Comparison of ENCODE assay signal across 8 mouse cellular contexts in the genomic region with DNA sequence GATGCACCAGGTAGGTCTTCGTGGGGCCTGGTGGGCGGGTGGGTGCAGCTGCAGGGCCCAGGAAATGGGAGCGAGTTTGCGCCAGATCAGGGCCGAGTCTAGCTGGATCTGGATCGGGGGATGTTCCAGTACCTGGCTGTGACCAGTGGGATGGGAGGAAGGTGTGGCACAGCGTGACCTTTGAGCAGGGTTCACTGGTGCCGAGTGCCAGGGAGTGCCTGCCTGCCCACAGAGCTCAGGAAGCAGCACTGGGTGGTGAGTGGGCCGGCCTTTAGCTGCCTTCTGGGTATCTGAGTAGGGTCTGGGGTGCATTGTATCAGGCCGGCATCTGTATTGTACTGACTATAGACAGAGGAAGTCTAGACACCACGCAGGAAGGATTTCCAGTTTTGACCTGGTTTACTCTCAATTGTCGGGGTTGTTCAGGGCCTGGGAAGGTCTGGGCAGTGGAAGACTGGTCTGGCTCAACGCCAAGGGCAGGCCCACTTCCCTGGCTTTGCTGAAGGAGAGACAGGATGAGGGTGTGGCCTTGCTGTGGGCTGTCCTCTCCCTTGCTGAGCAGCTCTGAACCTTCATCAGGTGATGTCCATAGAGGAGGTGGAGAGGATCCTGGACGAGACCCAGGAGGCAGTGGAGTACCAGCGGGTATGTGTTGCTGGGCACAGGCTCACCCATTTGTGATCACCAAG. TPM values are rescaled to one million over a fixed set of nuclear protein-coding genes. Genes with fewer than 3 reads are reported as not detected.
DNase-seq lines count a peak whose midpoint lies in the region; ATAC-seq lines count a peak whose summit lies in the region.

No protein-coding gene starts in this region.

- H3K4me1 ChIP-seq in forebrain, embryonic 10.5 days, result peaks cover 40% of the 10 kb centered on the region
- peaks cover 13% of the 10 kb centered on the region for H3K4me1 ChIP-seq in forebrain, embryonic 14.5 days (ENCODE audit: control insufficient read depth, insufficient read depth, low read length)
- peaks cover 38% of the 10 kb centered on the region for H3K4me1 ChIP-seq in liver, embryonic 15.5 days (replicated peaks)

- DNase-seq in forebrain, embryonic 10.5 days (ENCODE audit: extremely low spot score, low spot score), result no peak
- no peak for DNase-seq in forebrain, embryonic 14.5 days (ENCODE audit: low spot score)
- peak; percentile 63 to 76 for DNase-seq in adrenal gland, postnatal 36 days
- peak; percentile 77 for DNase-seq in heart, postnatal 4 days
- no peak for DNase-seq in layer of hippocampus, adult 9-11 months
- DNase-seq in right cerebral cortex, postnatal 4 days, result no peak

- no peak for ATAC-seq in forebrain, embryonic 14.5 days
- ATAC-seq in liver, embryonic 15.5 days (ENCODE audit: insufficient read depth), result no peak
- no peak for ATAC-seq in monocyte, adult 5-6 weeks (replicated peaks; ENCODE audit: insufficient number of reproducible peaks, low FRiP score, low TSS enrichment, poor library complexity, severe bottlenecking)

- no peak overlapping the region for H3K4me2 ChIP-seq in forebrain, embryonic 14.5 days (ENCODE audit: low read length)
- H3K4me2 ChIP-seq in liver, embryonic 15.5 days, result no peak overlapping the region

- WGBS in forebrain, embryonic 10.5 days, result 93% methylated on average over 15 of the region's 15 CpGs
- 94% methylated on average over 15 of the region's 15 CpGs for WGBS in forebrain, embryonic 14.5 days
- WGBS in liver, embryonic 15.5 days (ENCODE audit: insufficient replicate concordance), result 69% methylated on average over 15 of the region's 15 CpGs

- H3K27ac ChIP-seq in forebrain, embryonic 10.5 days, result 0 out of 2 replicates have a peak overlapping the region, but pooled peaks have one; percentile 8
- H3K27ac ChIP-seq in forebrain, embryonic 14.5 days (ENCODE audit: low read depth, low read length), result no peak overlapping the region
- 0 out of 2 replicates have a peak overlapping the region, but pooled peaks have one; percentile 2 for H3K27ac ChIP-seq in liver, embryonic 15.5 days (replicated peaks)

- H3K4me3 ChIP-seq in forebrain, embryonic 10.5 days, result no peak overlapping the region
- H3K4me3 ChIP-seq in forebrain, embryonic 14.5 days (ENCODE audit: low read depth, low read length), result no peak overlapping the region
- no peak overlapping the region for H3K4me3 ChIP-seq in liver, embryonic 15.5 days (replicated peaks)

- H3K36me3 ChIP-seq in forebrain, embryonic 10.5 days (replicated peaks), result peaks cover 52% of the 10 kb centered on the region
- H3K36me3 ChIP-seq in forebrain, embryonic 14.5 days (ENCODE audit: control insufficient read depth, insufficient read depth, low read length), result peaks cover 47% of the 10 kb centered on the region
- peaks cover 35% of the 10 kb centered on the region for H3K36me3 ChIP-seq in liver, embryonic 15.5 days (replicated peaks)

- H3K9ac ChIP-seq in forebrain, embryonic 14.5 days (ENCODE audit: low read length), result no peak overlapping the region
- no peak overlapping the region for H3K9ac ChIP-seq in liver, embryonic 15.5 days

- no peaks in the 10 kb centered on the region for H3K9me3 ChIP-seq in forebrain, embryonic 10.5 days
- H3K9me3 ChIP-seq in forebrain, embryonic 14.5 days (replicated peaks; ENCODE audit: control insufficient read depth, low read length), result no peaks in the 10 kb centered on the region
- no peaks in the 10 kb centered on the region for H3K9me3 ChIP-seq in liver, embryonic 15.5 days (replicated peaks)

- H3K27me3 ChIP-seq in forebrain, embryonic 10.5 days (ENCODE audit: poor library complexity, severe bottlenecking), result no peaks in the 10 kb centered on the region
- H3K27me3 ChIP-seq in forebrain, embryonic 14.5 days (replicated peaks; ENCODE audit: control insufficient read depth, insufficient read depth, low read length), result no peaks in the 10 kb centered on the region
- H3K27me3 ChIP-seq in liver, embryonic 15.5 days, result no peaks in the 10 kb centered on the region

RNA-seq across cellular contexts. Expression of a gene that starts 3.0 kb away (rescaled TPM):
- 114 and 124 TPM in 2 replicates for polyA plus RNA-seq in forebrain, embryonic 10.5 days (2016; fragmentation: Nextera tagmentation; extraction: Ambion mirVana)
- 90.0 and 92.7 TPM in 2 replicates for polyA plus RNA-seq in forebrain, embryonic 14.5 days (2014; fragmentation: Nextera tagmentation; extraction: Ambion mirVana)
- 10 to 100 TPM; 31.9 to 37.6 TPM for total RNA-seq in adrenal gland, postnatal 36 days (2021)
- total RNA-seq in heart, postnatal 4 days (2021), result 10 to 100 TPM; 42.4 to 43.3 TPM
- polyA plus RNA-seq in liver, embryonic 15.5 days (2015; fragmentation: Nextera tagmentation; extraction: Ambion mirVana), result 25.4 and 29.5 TPM in 2 replicates
- total RNA-seq in monocyte, adult 5-6 weeks (2017), result 17.3 to 54.0 TPM (median 33.5 TPM) in 3 replicates

RNA-seq across cellular contexts. Expression of a gene that starts 26.3 kb away (rescaled TPM):
- polyA plus RNA-seq in forebrain, embryonic 10.5 days (2016; fragmentation: Nextera tagmentation; extraction: Ambion mirVana), result 9.6 and 11.1 TPM in 2 replicates
- polyA plus RNA-seq in forebrain, embryonic 14.5 days (2014; fragmentation: Nextera tagmentation; extraction: Ambion mirVana), result 18.7 and 25.2 TPM in 2 replicates
- total RNA-seq in adrenal gland, postnatal 36 days (2021), result 10 to 100 TPM; 11.3 to 24.0 TPM
- 1 to 10 TPM; 8.0 to 8.3 TPM for total RNA-seq in heart, postnatal 4 days (2021)
- 8.0 and 9.4 TPM in 2 replicates for polyA plus RNA-seq in liver, embryonic 15.5 days (2015; fragmentation: Nextera tagmentation; extraction: Ambion mirVana)
- 3.5 to 13.2 TPM (median 10.2 TPM) in 3 replicates for total RNA-seq in monocyte, adult 5-6 weeks (2017)

Comparison
In these comparisons a context has a peak if more than half of its experiments do, and no peak if none do; other contexts are left out.
1. DNase-seq: peak in adrenal gland, postnatal 36 days (2 of 2) and heart, postnatal 4 days (single experiment); none in forebrain, embryonic 10.5 days (single experiment), forebrain, embryonic 14.5 days (single experiment), layer of hippocampus, adult 9-11 months (single experiment) and right cerebral cortex, postnatal 4 days (single experiment).